Mouse (Mus musculus): Measurements from ENCODE around the gene Mbtd1.

DNA sequence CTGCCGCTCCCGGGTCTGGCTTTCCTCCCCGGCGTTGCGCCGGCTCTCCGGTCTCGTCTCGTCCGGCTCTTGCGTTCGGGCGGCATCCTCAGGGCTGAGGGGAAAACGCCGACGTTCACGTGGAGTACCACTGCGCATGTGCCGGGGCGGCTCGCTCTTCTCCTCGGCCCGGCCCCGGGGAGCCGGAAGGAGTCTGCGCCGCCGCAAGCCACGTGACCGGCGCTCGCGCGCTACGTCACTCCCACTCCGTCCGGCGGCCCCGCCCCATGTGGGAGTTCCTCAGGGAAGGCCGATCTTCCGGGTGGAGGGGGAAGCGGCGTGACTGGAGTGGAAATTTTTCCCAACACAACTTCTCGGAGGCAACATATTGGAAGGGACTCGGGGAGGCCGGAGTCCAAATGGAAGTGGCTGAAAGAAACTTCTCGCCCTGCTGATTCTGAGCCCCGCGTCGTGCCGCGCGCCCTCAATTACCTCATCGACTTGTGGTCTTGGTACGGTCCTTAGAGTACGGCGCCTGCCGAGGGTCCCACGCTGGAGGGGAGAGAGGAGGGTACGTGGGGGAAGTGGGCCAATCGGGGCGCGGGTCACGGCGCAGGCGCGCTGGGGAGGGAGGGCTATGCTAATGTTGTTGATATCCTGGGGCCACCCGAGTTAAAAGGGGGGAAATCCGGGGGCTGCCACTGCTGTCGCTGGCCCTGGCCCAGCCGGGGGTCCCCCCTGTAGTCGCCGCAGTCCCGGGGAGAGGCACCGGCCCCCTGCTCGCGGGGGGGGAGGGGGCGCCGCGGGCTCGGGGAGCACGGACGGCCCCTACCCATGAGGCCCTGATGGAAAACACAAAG, at the start of gene Mbtd1, which contains the start of gene Utp18:
- TF ChIP-seq FLI1 (IDR thresholded peaks at IDR 0.05; ENCODE audit: low read length): no peak
- TF ChIP-seq GATA1 (IDR thresholded peaks at IDR 0.05; ENCODE audit: borderline replicate concordance, low read length): no peak

All from megakaryocyte, embryonic 14.5 days (primary cell).